Mouse (Mus musculus): ENCODE results near the gene Slc22a27. TPM values are rescaled to one million over a fixed set of nuclear protein-coding genes. Genes with fewer than 3 reads are reported as not detected.
"Not testable (repeated sequence)": the region's sequence is repeated elsewhere in the genome, so short reads cannot be mapped to it uniquely, and the experiment has no call there.

The Slc22a27 gene
- total and polyA plus RNA-seq, 3 experiments = not detected

- not testable (repeated sequence) for H3K79me2 ChIP-seq (ENCODE audit: control insufficient read depth, insufficient read depth, low read length, poor library complexity); DNase-seq (ENCODE audit: low read depth, low spot score); H3K36me3 ChIP-seq (ENCODE audit: control insufficient read depth in 1 of 2, insufficient read depth in 2 of 2, low read length in 2 of 2); H3K9me3 ChIP-seq (replicated peaks; ENCODE audit: insufficient read depth, low read length); H3K27me3 ChIP-seq (ENCODE audit: control insufficient read depth in 1 of 2, insufficient read depth in 2 of 2, low read length in 2 of 2); H3K4me3 ChIP-seq (ENCODE audit: control insufficient read depth in 1 of 2, insufficient read depth in 1 of 2, low read depth in 2 of 2, low read length in 2 of 2); H3K27ac ChIP-seq (ENCODE audit: control insufficient read depth, low read depth, low read length); H3K9ac ChIP-seq (ENCODE audit: control insufficient read depth, low read depth, low read length, poor library complexity, severe bottlenecking); H3K4me1 ChIP-seq (ENCODE audit: control insufficient read depth in 1 of 2, insufficient read depth in 2 of 2, low read length in 2 of 2)
These were observed 26.4 kb downstream of the Slc22a27 start for GRCm38 (mm10) chr19:7939391-7939790.

GRCm38 (mm10) chr19:7876626-7877025 lies 89.2 kb downstream of the Slc22a27 start:
- no peak for DNase-seq (ENCODE audit: low read depth, low spot score)
- Histone ChIP-seq H3K4me3 (ENCODE audit: control insufficient read depth in 1 of 2, insufficient read depth in 1 of 2, low read depth in 2 of 2, low read length in 2 of 2) (no peak overlapping the region), H3K9ac (ENCODE audit: control insufficient read depth, low read depth, low read length, poor library complexity, severe bottlenecking) (no peak overlapping the region), H3K9me3 (replicated peaks; ENCODE audit: insufficient read depth, low read length) (no peaks in the 10 kb centered on the region), H3K27me3 (ENCODE audit: control insufficient read depth in 1 of 2, insufficient read depth in 2 of 2, low read length in 2 of 2) (no peaks in the 10 kb centered on the region), H3K4me1 (ENCODE audit: control insufficient read depth in 1 of 2, insufficient read depth in 2 of 2, low read length in 2 of 2) (no peaks in the 10 kb centered on the region), H3K79me2 (ENCODE audit: control insufficient read depth, insufficient read depth, low read length, poor library complexity) (no peaks in the 10 kb centered on the region), H3K36me3 (ENCODE audit: control insufficient read depth in 1 of 2, insufficient read depth in 2 of 2, low read length in 2 of 2) (no peaks in the 10 kb centered on the region), H3K27ac (ENCODE audit: control insufficient read depth, low read depth, low read length) (no peak overlapping the region)
- TF ChIP-seq ETS1 (IDR thresholded peaks at IDR 0.05; ENCODE audit: low read depth, low read length) = no peak
- TF ChIP-seq POLR2AphosphoS2 (IDR thresholded peaks at IDR 0.05; ENCODE audit: low read length) = no peak
- TF ChIP-seq EP300 (IDR thresholded peaks at IDR 0.05; ENCODE audit: low read depth in 1 of 2, low read length in 2 of 2) = no peak
- no peak for TF ChIP-seq MYC (IDR thresholded peaks at IDR 0.05; ENCODE audit: low read depth, low read length)
- TF ChIP-seq ZNF384 (IDR thresholded peaks at IDR 0.05; ENCODE audit: low read depth, low read length) = no peak
- no peak for TF ChIP-seq NELFE (IDR thresholded peaks at IDR 0.05; ENCODE audit: low read depth, low read length)
- TF ChIP-seq TBP (IDR thresholded peaks at IDR 0.05; ENCODE audit: low read depth, low read length) = no peak
- no peak for TF ChIP-seq CHD2 (IDR thresholded peaks at IDR 0.05; ENCODE audit: low read length)
- no peak for TF ChIP-seq MYB (IDR thresholded peaks at IDR 0.05; ENCODE audit: low read depth, low read length)
- no peak for TF ChIP-seq JUND (IDR thresholded peaks at IDR 0.05; ENCODE audit: low read depth, low read length)
- no peak for TF ChIP-seq POLR2A (IDR thresholded peaks at IDR 0.05; ENCODE audit: control insufficient read depth in 1 of 2, insufficient read depth in 1 of 2, low read depth in 1 of 2, low read length in 2 of 2, poor library complexity in 1 of 2)
- TF ChIP-seq MAX (IDR thresholded peaks at IDR 0.05; ENCODE audit: low read length) = no peak
- no peak for TF ChIP-seq ZMIZ1 (IDR thresholded peaks at IDR 0.05; ENCODE audit: low read depth, low read length)
- no peak for TF ChIP-seq MAZ (IDR thresholded peaks at IDR 0.05; ENCODE audit: low read depth, low read length)
- TF ChIP-seq SMC3 (IDR thresholded peaks at IDR 0.05; ENCODE audit: low read depth, low read length) = no peak
- TF ChIP-seq ZKSCAN1 (IDR thresholded peaks at IDR 0.05; ENCODE audit: low read depth, low read length) = no peak
- TF ChIP-seq BHLHE40 (IDR thresholded peaks at IDR 0.05; ENCODE audit: borderline replicate concordance, low read depth, low read length) = no peak

GRCm38 (mm10) chr19:7829851-7830250 lies 136.0 kb downstream of the Slc22a27 start:
- TF ChIP-seq UBTF (IDR thresholded peaks at IDR 0.05; ENCODE audit: borderline replicate concordance, insufficient read depth, low read depth, low read length) (no peak), MAZ (IDR thresholded peaks at IDR 0.05; ENCODE audit: low read depth, low read length) (no peak), MAX (IDR thresholded peaks at IDR 0.05; ENCODE audit: low read length) (no peak), MEF2A (IDR thresholded peaks at IDR 0.05; ENCODE audit: extremely low read depth, insufficient replicate concordance, low read depth, low read length, poor library complexity, severe bottlenecking) (no peak), POLR2A (IDR thresholded peaks at IDR 0.05; ENCODE audit: control insufficient read depth in 1 of 2, insufficient read depth in 1 of 2, low read depth in 1 of 2, low read length in 2 of 2, poor library complexity in 1 of 2) (no peak), POLR2AphosphoS2 (IDR thresholded peaks at IDR 0.05; ENCODE audit: low read length) (no peak), SIN3A (IDR thresholded peaks at IDR 0.05; ENCODE audit: low read length) (no peak), CTCF (IDR thresholded peaks at IDR 0.05 in 2 of 3, conservative IDR thresholded peaks at IDR 0.05 in 1 of 3; ENCODE audit: control insufficient read depth in 1 of 3, insufficient read depth in 1 of 3, low read depth in 2 of 3, low read length in 3 of 3, poor library complexity in 1 of 3, severe bottlenecking in 1 of 3) (no peak), MAFK (IDR thresholded peaks at IDR 0.05; ENCODE audit: borderline replicate concordance, low read depth, low read length) (no peak), ZC3H11A (IDR thresholded peaks at IDR 0.05; ENCODE audit: low read depth, low read length) (no peak), ZMIZ1 (IDR thresholded peaks at IDR 0.05; ENCODE audit: low read depth, low read length) (no peak), ZNF384 (IDR thresholded peaks at IDR 0.05; ENCODE audit: low read depth, low read length) (no peak), ETS1 (IDR thresholded peaks at IDR 0.05; ENCODE audit: low read depth, low read length) (no peak), GABPA (IDR thresholded peaks at IDR 0.05; ENCODE audit: low read depth, low read length) (no peak), JUND (IDR thresholded peaks at IDR 0.05; ENCODE audit: low read depth, low read length) (no peak), MXI1 (IDR thresholded peaks at IDR 0.05; ENCODE audit: low read depth, low read length) (no peak), ELF1 (IDR thresholded peaks at IDR 0.05; ENCODE audit: low read depth, low read length) (no peak), SMC3 (IDR thresholded peaks at IDR 0.05; ENCODE audit: low read depth, low read length) (no peak)
- Histone ChIP-seq H3K4me3 (ENCODE audit: control insufficient read depth in 1 of 2, insufficient read depth in 1 of 2, low read depth in 2 of 2, low read length in 2 of 2) (no peak overlapping the region), H3K9me3 (replicated peaks; ENCODE audit: insufficient read depth, low read length) (no peaks in the 10 kb centered on the region), H3K9ac (ENCODE audit: control insufficient read depth, low read depth, low read length, poor library complexity, severe bottlenecking) (no peak overlapping the region), H3K27me3 (ENCODE audit: control insufficient read depth in 1 of 2, insufficient read depth in 2 of 2, low read length in 2 of 2) (no peaks in the 10 kb centered on the region), H3K27ac (ENCODE audit: control insufficient read depth, low read depth, low read length) (no peak overlapping the region), H3K79me2 (ENCODE audit: control insufficient read depth, insufficient read depth, low read length, poor library complexity) (no peaks in the 10 kb centered on the region), H3K36me3 (ENCODE audit: control insufficient read depth in 1 of 2, insufficient read depth in 2 of 2, low read length in 2 of 2) (no peaks in the 10 kb centered on the region), H3K4me1 (ENCODE audit: control insufficient read depth in 1 of 2, insufficient read depth in 2 of 2, low read length in 2 of 2) (no peaks in the 10 kb centered on the region)
- no peak for DNase-seq (ENCODE audit: low read depth, low spot score)
